Mouse (Mus musculus) embryonic fibroblast, embryonic 13.5 days (primary cell): ENCODE data around the gene Clca3a2.

ENCODE experiments used
- CTCF ChIP-seq: IDR thresholded peaks from 2 replicates; pipeline ENCODE4 v1.5.1; 2011; ENCODE audit warnings: mild to moderate bottlenecking, control low read depth, low read length, moderate library complexity, borderline replicate concordance; ENCODE audit not compliant: insufficient read depth
- POLR2A ChIP-seq: IDR thresholded peaks from 2 replicates; pipeline ENCODE4 v1.6.1; 2011; ENCODE audit warnings: low read depth, mild to moderate bottlenecking, control low read depth, low read length, moderate library complexity

GRCm38 (mm10) chr3:144827257-144827656 is 8.0 kb upstream of the Clca3a2 start:
- no peak for TF ChIP-seq POLR2A
- no peak for TF ChIP-seq CTCF
